14 mouse cellular contexts compared by ENCODE assay signal in genomic region chr6:97590230-97590629, GRCm38 (mm10). TPM values are rescaled to one million over a fixed set of nuclear protein-coding genes. Genes with fewer than 3 reads are reported as not detected.
DNase-seq lines count a peak whose midpoint lies in the region; ATAC-seq and TF ChIP-seq lines count a peak whose summit lies in the region.
"Had no signal": no experiment of that assay in that cellular context is flagged by ENCODE, and none has a peak within 500 bp of the region (broad histone marks: within the 10 kb centered on the region; RNA-seq: fewer than 3 reads in every experiment).

No protein-coding gene starts in this region.

- TF ChIP-seq CTCF in lung, postnatal 0 days (IDR thresholded peaks at IDR 0.05): no peak

- H3K4me3 ChIP-seq in midbrain, embryonic 11.5 days (ENCODE audit: low read depth, low read length): no peak overlapping the region
- no peak overlapping the region for H3K4me3 ChIP-seq in midbrain, embryonic 13.5 days (replicated peaks)
- no peak overlapping the region for H3K4me3 ChIP-seq in forebrain, embryonic 15.5 days
- no peak overlapping the region for H3K4me3 ChIP-seq in hindbrain, embryonic 14.5 days (replicated peaks; ENCODE audit: low read length)
- H3K4me3 ChIP-seq in lung, postnatal 0 days (ENCODE audit: low read depth, low read length): no peak overlapping the region
- H3K4me3 ChIP-seq: erythroblast, embryonic 14.5 days; heart, embryonic 12.5 days; limb, embryonic 13.5 days had no signal

- 61% methylated on average over 5 of the region's 5 CpGs for WGBS in midbrain, embryonic 11.5 days
- 56% methylated on average over 5 of the region's 5 CpGs for WGBS in midbrain, embryonic 13.5 days
- 25% methylated on average over 5 of the region's 5 CpGs for WGBS in forebrain, embryonic 15.5 days
- 38% methylated on average over 5 of the region's 5 CpGs for WGBS in hindbrain, embryonic 14.5 days
- 87% methylated on average over 5 of the region's 5 CpGs for WGBS in lung, postnatal 0 days

- no peak overlapping the region for H3K4me2 ChIP-seq in midbrain, embryonic 11.5 days
- no peak overlapping the region for H3K4me2 ChIP-seq in midbrain, embryonic 13.5 days (replicated peaks)
- H3K4me2 ChIP-seq in forebrain, embryonic 15.5 days (replicated peaks): no peak overlapping the region
- no peak overlapping the region for H3K4me2 ChIP-seq in hindbrain, embryonic 14.5 days (replicated peaks)
- no peak overlapping the region for H3K4me2 ChIP-seq in lung, postnatal 0 days (replicated peaks; ENCODE audit: low read depth, low read length)
- H3K4me2 ChIP-seq: heart, embryonic 12.5 days; limb, embryonic 13.5 days had no signal

- H3K27me3 ChIP-seq in midbrain, embryonic 11.5 days (ENCODE audit: control insufficient read depth, insufficient read depth, low read length): no peaks in the 10 kb centered on the region
- H3K27me3 ChIP-seq in midbrain, embryonic 13.5 days: no peaks in the 10 kb centered on the region
- no peaks in the 10 kb centered on the region for H3K27me3 ChIP-seq in forebrain, embryonic 15.5 days
- no peaks in the 10 kb centered on the region for H3K27me3 ChIP-seq in hindbrain, embryonic 14.5 days (ENCODE audit: control insufficient read depth, insufficient read depth, low read length)
- no peaks in the 10 kb centered on the region for H3K27me3 ChIP-seq in lung, postnatal 0 days (replicated peaks; ENCODE audit: insufficient read depth, low read length)
- H3K27me3 ChIP-seq: heart, embryonic 12.5 days; limb, embryonic 13.5 days had no signal

- H3K9ac ChIP-seq in midbrain, embryonic 11.5 days (ENCODE audit: low read length): no peak overlapping the region
- H3K9ac ChIP-seq in midbrain, embryonic 13.5 days (replicated peaks): no peak overlapping the region
- H3K9ac ChIP-seq in forebrain, embryonic 15.5 days (replicated peaks): no peak overlapping the region
- no peak overlapping the region for H3K9ac ChIP-seq in hindbrain, embryonic 14.5 days
- no peak overlapping the region for H3K9ac ChIP-seq in lung, postnatal 0 days (replicated peaks; ENCODE audit: low read depth)
- H3K9ac ChIP-seq: heart, embryonic 12.5 days; limb, embryonic 13.5 days had no signal

- no peak for ATAC-seq in midbrain, embryonic 11.5 days (ENCODE audit: low FRiP score)
- ATAC-seq in midbrain, embryonic 13.5 days: no peak
- peak; percentile 80 for ATAC-seq in forebrain, embryonic 15.5 days (replicated peaks)
- ATAC-seq in hindbrain, embryonic 14.5 days (ENCODE audit: low FRiP score): peak; percentile 48; the same call in 1 of the 2 replicates
- no peak for ATAC-seq in lung, postnatal 0 days

- peak; percentile 60 for DNase-seq in midbrain, embryonic 11.5 days (ENCODE audit: low spot score, missing footprints)
- no peak for DNase-seq in hindbrain, embryonic 14.5 days (ENCODE audit: low spot score)
- no peak for DNase-seq in heart, postnatal 4 days
- no peak for DNase-seq in lung, postnatal 0 days (ENCODE audit: low spot score)
- DNase-seq in lung, postnatal 14 days: no peak
- DNase-seq: cerebellum, postnatal 36 days; kidney, adult 11 months; kidney, postnatal 14 days; layer of hippocampus, adult 9-11 months had no signal

- H3K36me3 ChIP-seq in midbrain, embryonic 11.5 days (ENCODE audit: control insufficient read depth, insufficient read depth, low read length): no peaks in the 10 kb centered on the region
- H3K36me3 ChIP-seq in midbrain, embryonic 13.5 days: peaks cover 3% of the 10 kb centered on the region; the same call in 1 of the 2 replicates
- H3K36me3 ChIP-seq in forebrain, embryonic 15.5 days: no peaks in the 10 kb centered on the region
- H3K36me3 ChIP-seq in hindbrain, embryonic 14.5 days (replicated peaks; ENCODE audit: control insufficient read depth, insufficient read depth): no peaks in the 10 kb centered on the region
- no peaks in the 10 kb centered on the region for H3K36me3 ChIP-seq in lung, postnatal 0 days (ENCODE audit: insufficient read depth, low read length)
- H3K36me3 ChIP-seq: heart, embryonic 12.5 days; limb, embryonic 13.5 days had no signal

- no peak overlapping the region for H3K27ac ChIP-seq in midbrain, embryonic 11.5 days (ENCODE audit: low read depth, low read length)
- no peak overlapping the region for H3K27ac ChIP-seq in midbrain, embryonic 13.5 days
- peak overlapping the region; percentile 68 for H3K27ac ChIP-seq in forebrain, embryonic 15.5 days (replicated peaks)
- H3K27ac ChIP-seq in hindbrain, embryonic 14.5 days: no peak overlapping the region; the same call in 1 of the 2 replicates
- H3K27ac ChIP-seq in lung, postnatal 0 days (ENCODE audit: low read length): no peak overlapping the region
- H3K27ac ChIP-seq: limb, embryonic 13.5 days had no signal

- H3K9me3 ChIP-seq in midbrain, embryonic 11.5 days (ENCODE audit: control insufficient read depth, low read length): no peaks in the 10 kb centered on the region
- H3K9me3 ChIP-seq in midbrain, embryonic 13.5 days: no peaks in the 10 kb centered on the region
- no peaks in the 10 kb centered on the region for H3K9me3 ChIP-seq in forebrain, embryonic 15.5 days
- H3K9me3 ChIP-seq in hindbrain, embryonic 14.5 days (ENCODE audit: control insufficient read depth, low read length): no peaks in the 10 kb centered on the region
- H3K9me3 ChIP-seq in lung, postnatal 0 days (ENCODE audit: low read length): no peaks in the 10 kb centered on the region
- H3K9me3 ChIP-seq: heart, embryonic 12.5 days; limb, embryonic 13.5 days had no signal

- no peak for TF ChIP-seq EP300 in lung, postnatal 0 days (IDR thresholded peaks at IDR 0.05)

- H3K4me1 ChIP-seq in midbrain, embryonic 11.5 days (ENCODE audit: control insufficient read depth, insufficient read depth, low read length): peaks cover under 1% of the 10 kb centered on the region; the same call in 1 of the 2 replicates
- H3K4me1 ChIP-seq in midbrain, embryonic 13.5 days (replicated peaks): peaks cover 15% of the 10 kb centered on the region
- H3K4me1 ChIP-seq in forebrain, embryonic 15.5 days: peaks cover 30% of the 10 kb centered on the region
- no peaks in the 10 kb centered on the region; the same call in 1 of the 2 replicates for H3K4me1 ChIP-seq in hindbrain, embryonic 14.5 days (replicated peaks; ENCODE audit: control insufficient read depth, insufficient read depth, low read length)
- 0 out of 2 replicates have a peak, but pooled peaks cover 3% of the 10 kb centered on the region for H3K4me1 ChIP-seq in lung, postnatal 0 days (ENCODE audit: insufficient read depth, low read depth, low read length)

RNA-seq across cellular contexts. Expression of gene Frmd4b, which starts 27.1 kb away (rescaled TPM):
- polyA plus RNA-seq in midbrain, embryonic 11.5 days (2014; fragmentation: Nextera tagmentation; extraction: Ambion mirVana): 31.9 and 34.0 TPM in 2 replicates
- 25.0 and 27.1 TPM in 2 replicates for polyA plus RNA-seq in midbrain, embryonic 13.5 days (2015; fragmentation: Nextera tagmentation; extraction: Ambion mirVana)
- 49.0 and 51.0 TPM in 2 replicates for polyA plus RNA-seq in forebrain, embryonic 15.5 days (2015; fragmentation: Nextera tagmentation; extraction: Ambion mirVana)
- polyA plus RNA-seq in hindbrain, embryonic 14.5 days (2014; fragmentation: Nextera tagmentation; extraction: Ambion mirVana): 20.2 and 25.1 TPM in 2 replicates
- total RNA-seq in heart, postnatal 4 days (2021): 10 to 100 TPM; 21.7 to 23.5 TPM
- 11.1 and 11.7 TPM in 2 replicates for polyA plus RNA-seq in lung, postnatal 0 days (2015; fragmentation: Nextera tagmentation; extraction: Ambion mirVana)
- polyA plus RNA-seq: erythroblast, embryonic 14.5 days had no signal

Comparison
In these comparisons a context has a peak if more than half of its experiments do, and no peak if none do; other contexts are left out.
1. ATAC-seq: peak in forebrain, embryonic 15.5 days (single experiment) and hindbrain, embryonic 14.5 days (single experiment); none in midbrain, embryonic 11.5 days (single experiment), midbrain, embryonic 13.5 days (single experiment) and lung, postnatal 0 days (single experiment).